Mouse (Mus musculus) testis, adult 2 months (tissue): ENCODE measurements around the gene 4930432K21Rik. TPM values are rescaled to one million over a fixed set of nuclear protein-coding genes. Genes with fewer than 3 reads are reported as not detected.

Experiments used
- H3K27ac ChIP-seq: fragments of 200-500 bp; 2 replicates; pipeline ENCODE4 v1.5.1; 2012; ENCODE audit warnings: low read depth, low read length; ENCODE audit not compliant: control insufficient read depth, insufficient read depth
- H3K27me3 ChIP-seq: fragments of 200-500 bp; 2 replicates; pipeline ENCODE4 v1.6.1; 2012; ENCODE audit warnings: mild to moderate bottlenecking, low read length, moderate library complexity; ENCODE audit not compliant: control insufficient read depth, insufficient read depth
- H3K36me3 ChIP-seq: fragments of 200-500 bp; 2 replicates; pipeline ENCODE4 v1.6.1; 2012; ENCODE audit warnings: mild to moderate bottlenecking, low read length; ENCODE audit not compliant: control insufficient read depth, insufficient read depth
- H3K4me1 ChIP-seq: fragments of 200-500 bp; 2 replicates; pipeline ENCODE4 v1.6.1; 2012; ENCODE audit warnings: low read length; ENCODE audit not compliant: control insufficient read depth, insufficient read depth
- H3K4me3 ChIP-seq: fragments of 200-500 bp; 2 replicates; pipeline ENCODE4 v1.5.1; 2012; ENCODE audit warnings: low read depth, mild to moderate bottlenecking, low read length, moderate library complexity, mixed read lengths; ENCODE audit not compliant: control insufficient read depth
- CTCF ChIP-seq: fragments of 200-500 bp; IDR thresholded peaks from 2 replicates; pipeline ENCODE4 v1.5.1; 2012; ENCODE audit warnings: low read depth, mild to moderate bottlenecking, inconsistent platforms, low read length, moderate library complexity; ENCODE audit not compliant: control insufficient read depth, insufficient read depth, insufficient replicate concordance
- POLR2A ChIP-seq: fragments of 200-500 bp; IDR thresholded peaks from 2 replicates; pipeline ENCODE4 v1.6.1; 2012; ENCODE audit warnings: low read depth, mild to moderate bottlenecking, inconsistent platforms, low read length, moderate library complexity; ENCODE audit not compliant: control insufficient read depth
- polyA plus RNA-seq: library from polyadenylated mRNA; depleted of rRNA; stranded (reverse); fragments of >200 nt; gene quantifications from 2 replicates; pipeline ENCODE4 v1.2.3, GENCODE M21; 2012

4930432K21Rik gene
- polyA plus RNA-seq, 1 experiment = 57.2 TPM

GRCm38 (mm10) chr8:84128277-84128676 lies 19.5 kb upstream of the 4930432K21Rik start:
- no peaks in the 10 kb centered on the region for H3K27me3 ChIP-seq
- peaks cover 4% of the 10 kb centered on the region for H3K4me1 ChIP-seq
- TF ChIP-seq CTCF = no peak
- no peak for TF ChIP-seq POLR2A
- H3K4me3 ChIP-seq = peak overlapping the region; percentile 48
- H3K36me3 ChIP-seq = no peaks in the 10 kb centered on the region
- no peak overlapping the region for H3K27ac ChIP-seq

- H3K4me1 ChIP-seq = peaks cover 4% of the 10 kb centered on the region
Observed at GRCm38 (mm10) chr8:84130806-84131205, 17.0 kb upstream of the 4930432K21Rik start.

GRCm38 (mm10) chr8:84132225-84132624 lies 15.6 kb upstream of the 4930432K21Rik start:
- no peak for TF ChIP-seq POLR2A
- no peak for TF ChIP-seq CTCF
- Histone ChIP-seq H3K27me3 (no peaks in the 10 kb centered on the region), H3K4me1 (peaks cover 4% of the 10 kb centered on the region), H3K36me3 (no peaks in the 10 kb centered on the region; the same call in 1 of the 2 replicates), H3K4me3 (no peak overlapping the region), H3K27ac (no peak overlapping the region)

More at GRCm38 (mm10) chr8:84130806-84131205, 17.0 kb upstream of the 4930432K21Rik start:
- Histone ChIP-seq H3K27ac (no peak overlapping the region), H3K36me3 (no peaks in the 10 kb centered on the region; the same call in 1 of the 2 replicates), H3K4me3 (no peak overlapping the region), H3K27me3 (no peaks in the 10 kb centered on the region)
- no peak for TF ChIP-seq POLR2A
- no peak for TF ChIP-seq CTCF

GRCm38 (mm10) chr8:84137848-84138247 lies 10.0 kb upstream of the 4930432K21Rik start:
- TF ChIP-seq POLR2A = no peak
- no peak for TF ChIP-seq CTCF
- H3K36me3 ChIP-seq = no peaks in the 10 kb centered on the region; the same call in 1 of the 2 replicates

GRCm38 (mm10) chr8:84140838-84141237 lies 7.0 kb upstream of the 4930432K21Rik start:
- Histone ChIP-seq H3K4me1 (no peaks in the 10 kb centered on the region), H3K27ac (no peak overlapping the region), H3K4me3 (no peak overlapping the region), H3K27me3 (no peaks in the 10 kb centered on the region), H3K36me3 (no peaks in the 10 kb centered on the region; the same call in 1 of the 2 replicates)
- TF ChIP-seq POLR2A = no peak
- no peak for TF ChIP-seq CTCF

More at GRCm38 (mm10) chr8:84137848-84138247, 10.0 kb upstream of the 4930432K21Rik start:
- Histone ChIP-seq H3K27me3 (no peaks in the 10 kb centered on the region), H3K4me3 (no peak overlapping the region), H3K27ac (no peak overlapping the region), H3K4me1 (no peaks in the 10 kb centered on the region)

GRCm38 (mm10) chr8:84144636-84145245 lies 3.1 kb upstream of the 4930432K21Rik start:
- H3K36me3 ChIP-seq = no peaks in the 10 kb centered on the region; the same call in 1 of the 2 replicates
- H3K4me3 ChIP-seq = no peak overlapping the region
- H3K4me1 ChIP-seq = peaks cover 6% of the 10 kb centered on the region
- H3K27me3 ChIP-seq = no peaks in the 10 kb centered on the region
- no peak overlapping the region for H3K27ac ChIP-seq
- TF ChIP-seq CTCF = no peak
- no peak for TF ChIP-seq POLR2A

GRCm38 (mm10) chr8:84147324-84147766 lies 480 bp upstream of the 4930432K21Rik start:
- no peaks in the 10 kb centered on the region for H3K27me3 ChIP-seq
- TF ChIP-seq POLR2A (no peak), CTCF (no peak)
- H3K36me3 ChIP-seq = no peaks in the 10 kb centered on the region; the same call in 1 of the 2 replicates
- H3K4me1 ChIP-seq = peaks cover 6% of the 10 kb centered on the region
- H3K4me3 ChIP-seq = peak overlapping the region; percentile 89
- H3K27ac ChIP-seq = peak overlapping the region; percentile 30
